Mouse (Mus musculus): ENCODE measurements at regions not wholly inside any gene's neighbourhood (a gene's known extent, or its start where the extent isn't known, plus 50 kb on each side); places are given as distances from the start of the nearest gene placed in this dataset.

DNA sequence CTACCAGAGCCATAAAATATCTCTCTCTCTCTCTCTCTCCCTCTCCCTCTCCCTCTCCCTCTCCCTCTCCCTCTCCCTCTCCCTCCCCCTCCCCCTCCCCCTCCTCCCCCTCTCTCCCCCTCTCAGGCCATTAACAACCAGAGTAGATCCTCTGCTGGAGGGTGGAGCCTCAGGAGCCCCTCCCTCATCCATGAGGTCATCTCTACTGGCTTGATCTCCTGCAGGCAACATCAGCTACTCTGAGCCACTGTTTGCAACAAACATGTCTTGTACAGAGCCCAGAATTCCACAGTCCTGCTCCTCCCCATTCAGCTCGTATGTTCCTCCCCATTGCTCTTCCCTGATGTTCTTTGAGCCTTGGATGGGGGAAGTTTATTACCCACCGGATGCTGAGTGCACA lies 270.3 kb upstream of the Tmem132c start:
- peaks cover 41% of the 10 kb centered on the region for H3K9me3 ChIP-seq (ENCODE audit: control insufficient read depth, low read length)
- H3K36me3 ChIP-seq (ENCODE audit: control insufficient read depth): no peaks in the 10 kb centered on the region
- no peaks in the 10 kb centered on the region for H3K4me1 ChIP-seq (ENCODE audit: control insufficient read depth)
- H3K4me3 ChIP-seq (replicated peaks): no peak overlapping the region
- no peaks in the 10 kb centered on the region for H3K27me3 ChIP-seq (ENCODE audit: control insufficient read depth)
- TF ChIP-seq GATA1 (IDR thresholded peaks at IDR 0.05; ENCODE audit: low read length) (no peak), TAL1 (IDR thresholded peaks at IDR 0.05; ENCODE audit: low read length) (no peak)

DNA sequence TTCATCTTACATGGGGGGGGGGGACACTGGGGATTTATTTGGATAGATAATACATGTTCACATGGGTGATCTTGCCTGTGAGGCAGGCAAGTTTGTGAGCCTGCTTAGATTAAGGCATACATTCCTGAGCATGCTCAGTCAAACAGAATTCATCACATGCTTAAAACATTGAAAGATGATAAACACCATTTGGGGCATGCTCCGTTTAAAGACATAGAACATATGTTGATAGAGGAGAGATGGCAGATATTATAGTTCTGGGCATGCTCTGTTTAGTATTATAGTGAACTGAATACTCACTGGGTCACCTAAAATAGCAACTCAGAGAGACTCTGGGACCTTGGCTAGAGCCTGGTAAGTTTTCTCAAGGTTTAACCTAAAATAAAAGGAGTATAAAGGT lies 269.6 kb upstream of the Tmem132c start:
- Histone ChIP-seq H3K36me3 (ENCODE audit: control insufficient read depth) (no peaks in the 10 kb centered on the region), H3K27me3 (ENCODE audit: control insufficient read depth) (no peaks in the 10 kb centered on the region), H3K9me3 (ENCODE audit: control insufficient read depth, low read length) (peaks cover 40% of the 10 kb centered on the region), H3K4me3 (replicated peaks) (no peak overlapping the region), H3K4me1 (ENCODE audit: control insufficient read depth) (no peaks in the 10 kb centered on the region)
- TF ChIP-seq TAL1 (IDR thresholded peaks at IDR 0.05; ENCODE audit: low read length): no peak
- TF ChIP-seq GATA1 (IDR thresholded peaks at IDR 0.05; ENCODE audit: low read length): no peak

- Histone ChIP-seq H3K4me1 (ENCODE audit: control insufficient read depth) (no peaks in the 10 kb centered on the region), H3K27me3 (ENCODE audit: control insufficient read depth) (no peaks in the 10 kb centered on the region)
- TF ChIP-seq GATA1 (IDR thresholded peaks at IDR 0.05; ENCODE audit: low read length) (no peak), TAL1 (IDR thresholded peaks at IDR 0.05; ENCODE audit: low read length) (no peak)
Measured at GRCm38 (mm10) chr5:126973425-126973824, 268.2 kb upstream of the Tmem132c start.

DNA sequence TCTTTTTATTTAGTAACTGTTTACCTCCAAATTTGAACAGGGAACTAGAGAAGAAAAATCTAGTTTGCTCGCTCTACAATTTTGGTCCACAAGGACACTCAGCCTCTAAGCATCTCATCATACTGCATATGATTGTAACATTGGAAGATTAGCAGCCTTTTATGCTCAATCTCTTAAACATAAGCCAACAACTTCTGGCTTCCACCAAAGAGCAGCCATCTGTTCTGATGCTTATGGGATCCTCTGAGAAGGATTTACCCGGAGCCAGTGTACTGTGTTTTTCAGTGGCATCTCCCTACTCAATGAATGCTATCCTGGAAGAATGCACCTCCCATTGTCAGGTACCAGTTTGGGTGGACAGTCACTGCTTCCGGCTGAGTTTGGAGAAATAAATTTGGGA lies 267.0 kb upstream of the Tmem132c start:
- H3K36me3 ChIP-seq (ENCODE audit: control insufficient read depth): no peaks in the 10 kb centered on the region
- no peaks in the 10 kb centered on the region for H3K4me1 ChIP-seq (ENCODE audit: control insufficient read depth)
- peaks cover 38% of the 10 kb centered on the region for H3K9me3 ChIP-seq (ENCODE audit: control insufficient read depth, low read length)
- no peaks in the 10 kb centered on the region for H3K27me3 ChIP-seq (ENCODE audit: control insufficient read depth)
- H3K4me3 ChIP-seq (replicated peaks): no peak overlapping the region
- no peak for TF ChIP-seq GATA1 (IDR thresholded peaks at IDR 0.05; ENCODE audit: low read length)
- TF ChIP-seq TAL1 (IDR thresholded peaks at IDR 0.05; ENCODE audit: low read length): no peak

More at GRCm38 (mm10) chr5:126973425-126973824, 268.2 kb upstream of the Tmem132c start:
- no peaks in the 10 kb centered on the region for H3K36me3 ChIP-seq (ENCODE audit: control insufficient read depth)
- H3K4me3 ChIP-seq (replicated peaks): no peak overlapping the region
- peaks cover 34% of the 10 kb centered on the region for H3K9me3 ChIP-seq (ENCODE audit: control insufficient read depth, low read length)

- Histone ChIP-seq H3K9me3 (ENCODE audit: control insufficient read depth, low read length) (peaks cover 16% of the 10 kb centered on the region), H3K27me3 (ENCODE audit: control insufficient read depth) (no peaks in the 10 kb centered on the region), H3K4me3 (replicated peaks) (no peak overlapping the region), H3K4me1 (ENCODE audit: control insufficient read depth) (no peaks in the 10 kb centered on the region), H3K36me3 (ENCODE audit: control insufficient read depth) (no peaks in the 10 kb centered on the region)
- TF ChIP-seq TAL1 (IDR thresholded peaks at IDR 0.05; ENCODE audit: low read length): no peak
- no peak for TF ChIP-seq GATA1 (IDR thresholded peaks at IDR 0.05; ENCODE audit: low read length)
Measured at GRCm38 (mm10) chr5:126995577-126995976, 246.0 kb upstream of the Tmem132c start.

DNA sequence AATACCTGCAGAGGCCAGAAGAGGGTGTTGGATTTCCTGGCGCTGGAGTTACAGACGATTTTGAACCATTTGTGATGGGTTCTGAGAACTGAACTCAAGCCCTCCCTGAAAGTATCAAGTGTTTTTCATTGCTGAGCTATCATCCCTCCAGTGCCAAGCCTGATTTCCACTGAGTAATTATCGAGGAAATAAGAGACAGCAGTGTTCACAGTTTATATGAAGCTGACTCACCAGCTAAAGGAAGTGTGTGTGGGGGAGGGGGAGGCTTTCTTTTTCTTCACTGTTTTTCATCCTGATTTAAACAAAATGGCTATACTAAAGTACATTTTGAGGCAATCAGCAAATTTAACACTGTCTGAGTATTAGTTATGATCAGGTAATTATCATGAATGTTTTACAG lies 227.4 kb upstream of the Tmem132c start:
- Histone ChIP-seq H3K9me3 (ENCODE audit: control insufficient read depth, low read length) (peaks cover 17% of the 10 kb centered on the region), H3K4me1 (ENCODE audit: control insufficient read depth) (no peaks in the 10 kb centered on the region), H3K4me3 (replicated peaks) (no peak overlapping the region), H3K27me3 (ENCODE audit: control insufficient read depth) (no peaks in the 10 kb centered on the region), H3K36me3 (ENCODE audit: control insufficient read depth) (no peaks in the 10 kb centered on the region)
- no peak for TF ChIP-seq GATA1 (IDR thresholded peaks at IDR 0.05; ENCODE audit: low read length)
- no peak for TF ChIP-seq TAL1 (IDR thresholded peaks at IDR 0.05; ENCODE audit: low read length)

- no peaks in the 10 kb centered on the region for H3K4me1 ChIP-seq (ENCODE audit: control insufficient read depth)
- H3K9me3 ChIP-seq (ENCODE audit: control insufficient read depth, low read length): peaks cover 24% of the 10 kb centered on the region
- H3K4me3 ChIP-seq (replicated peaks): no peak overlapping the region
- TF ChIP-seq TAL1 (IDR thresholded peaks at IDR 0.05; ENCODE audit: low read length): no peak
- no peak for TF ChIP-seq GATA1 (IDR thresholded peaks at IDR 0.05; ENCODE audit: low read length)
- H3K27me3 ChIP-seq (ENCODE audit: control insufficient read depth): no peaks in the 10 kb centered on the region
- no peaks in the 10 kb centered on the region for H3K36me3 ChIP-seq (ENCODE audit: control insufficient read depth)
Measured at GRCm38 (mm10) chr5:127016467-127017060, 225.0 kb upstream of the Tmem132c start.

DNA sequence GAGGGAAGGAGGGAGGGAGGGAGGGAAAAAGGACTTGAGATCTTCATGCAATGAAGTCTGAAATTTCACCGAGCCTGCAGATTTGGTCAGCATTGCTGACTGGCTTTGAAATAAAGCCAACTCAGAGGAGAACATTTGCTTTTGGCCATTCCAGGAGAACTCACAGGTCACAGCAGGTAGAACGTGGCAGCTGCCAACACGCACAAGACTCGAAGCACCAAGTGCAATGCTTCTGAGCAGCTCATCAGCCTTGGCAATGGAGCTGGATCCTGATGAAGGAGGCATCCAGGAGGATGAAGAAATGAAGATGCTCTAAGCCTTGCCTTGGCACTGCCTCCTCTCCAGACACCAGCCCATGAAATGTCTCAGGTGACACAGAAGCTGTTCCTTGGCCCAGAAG lies 223.6 kb upstream of the Tmem132c start:
- no peaks in the 10 kb centered on the region for H3K27me3 ChIP-seq (ENCODE audit: control insufficient read depth)
- H3K9me3 ChIP-seq (ENCODE audit: control insufficient read depth, low read length): peaks cover 31% of the 10 kb centered on the region
- TF ChIP-seq TAL1 (IDR thresholded peaks at IDR 0.05; ENCODE audit: low read length) (no peak), GATA1 (IDR thresholded peaks at IDR 0.05; ENCODE audit: low read length) (no peak)

DNA sequence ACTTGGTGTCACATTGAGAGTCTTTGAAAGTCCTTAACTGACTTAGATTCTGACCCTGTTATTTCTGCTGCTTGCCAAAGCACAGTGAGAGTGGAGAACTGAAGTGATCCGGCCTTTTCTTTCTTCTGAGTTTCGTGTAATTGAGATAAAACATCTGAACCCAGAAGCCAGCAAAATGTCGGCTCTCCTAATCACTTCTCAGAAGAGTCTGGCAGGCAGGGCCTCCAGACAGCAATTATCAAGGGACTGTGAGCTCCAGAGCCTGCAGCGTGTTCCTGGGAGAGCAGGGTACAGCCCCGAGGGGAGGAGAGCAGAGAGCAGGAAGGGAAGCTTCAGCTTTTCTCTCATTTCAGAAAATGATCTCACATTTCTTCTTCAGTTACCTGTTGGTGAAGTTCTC lies 205.1 kb upstream of the Tmem132c start:
- peaks cover 34% of the 10 kb centered on the region for H3K9me3 ChIP-seq (ENCODE audit: control insufficient read depth, low read length)
- no peaks in the 10 kb centered on the region for H3K36me3 ChIP-seq (ENCODE audit: control insufficient read depth)
- TF ChIP-seq GATA1 (IDR thresholded peaks at IDR 0.05; ENCODE audit: low read length) (no peak), TAL1 (IDR thresholded peaks at IDR 0.05; ENCODE audit: low read length) (no peak)
- no peaks in the 10 kb centered on the region for H3K4me1 ChIP-seq (ENCODE audit: control insufficient read depth)
- H3K4me3 ChIP-seq (replicated peaks): no peak overlapping the region
- no peaks in the 10 kb centered on the region for H3K27me3 ChIP-seq (ENCODE audit: control insufficient read depth)

More for the DNA sequence above, 223.6 kb upstream of the Tmem132c start:
- H3K36me3 ChIP-seq (ENCODE audit: control insufficient read depth): no peaks in the 10 kb centered on the region
- H3K4me3 ChIP-seq (replicated peaks): no peak overlapping the region
- no peaks in the 10 kb centered on the region for H3K4me1 ChIP-seq (ENCODE audit: control insufficient read depth)

- no peak for TF ChIP-seq GATA1 (IDR thresholded peaks at IDR 0.05; ENCODE audit: low read length)
- TF ChIP-seq TAL1 (IDR thresholded peaks at IDR 0.05; ENCODE audit: low read length): no peak
- H3K9me3 ChIP-seq (ENCODE audit: control insufficient read depth, low read length): peaks cover 23% of the 10 kb centered on the region
- no peaks in the 10 kb centered on the region for H3K27me3 ChIP-seq (ENCODE audit: control insufficient read depth)
- no peaks in the 10 kb centered on the region for H3K36me3 ChIP-seq (ENCODE audit: control insufficient read depth)
- no peak overlapping the region for H3K4me3 ChIP-seq (replicated peaks)
- H3K4me1 ChIP-seq (ENCODE audit: control insufficient read depth): no peaks in the 10 kb centered on the region
Measured at GRCm38 (mm10) chr5:127057770-127058169, 183.8 kb upstream of the Tmem132c start.
